Mouse (Mus musculus): ENCODE data around the gene Mex3b.

- no peak for TF ChIP-seq CTCF (IDR thresholded peaks at IDR 0.05; ENCODE audit: low read depth, low read length)
- no peak for TF ChIP-seq POLR2A (IDR thresholded peaks at IDR 0.05; ENCODE audit: borderline replicate concordance, low read depth, low read length)
These were observed 6.5 kb upstream of the Mex3b start for GRCm38 (mm10) chr7:82860626-82861025.
